Mouse (Mus musculus): Measurements from ENCODE around the gene Gse1. TPM values are rescaled to one million over a fixed set of nuclear protein-coding genes. Genes with fewer than 3 reads are reported as not detected.

Gse1 gene
- polyA plus RNA-seq, 1 experiment from 2014 or later, result 20.7 TPM

- 26% methylated on average over 18 of the region's 18 CpGs for WGBS
- ATAC-seq (ENCODE audit: low FRiP score) (no peak), DNase-seq (ENCODE audit: low spot score, missing footprints) (peak; percentile 90)
- peak overlapping the region; percentile 64 for H3K4me3 ChIP-seq (ENCODE audit: low read depth, low read length)
- H3K36me3 ChIP-seq (ENCODE audit: control insufficient read depth, insufficient read depth, low read length), result no peaks in the 10 kb centered on the region
- H3K9ac ChIP-seq (ENCODE audit: low read length), result peak overlapping the region; percentile 75
- peaks cover 74% of the 10 kb centered on the region for H3K4me1 ChIP-seq (ENCODE audit: control insufficient read depth, insufficient read depth, low read length)
- H3K9me3 ChIP-seq (ENCODE audit: control insufficient read depth, low read length), result no peaks in the 10 kb centered on the region
- H3K4me2 ChIP-seq, result peak overlapping the region; percentile 99
- H3K27me3 ChIP-seq (ENCODE audit: control insufficient read depth, insufficient read depth, low read length), result peaks cover 17% of the 10 kb centered on the region
- no peak overlapping the region for H3K27ac ChIP-seq (ENCODE audit: low read depth, low read length)
Observed at GRCm38 (mm10) chr8:120230715-120231614, 2.7 kb downstream of the Gse1 start.

- ATAC-seq (ENCODE audit: low FRiP score) (no peak), DNase-seq (ENCODE audit: low spot score, missing footprints) (no peak)
- Histone ChIP-seq H3K4me1 (ENCODE audit: control insufficient read depth, insufficient read depth, low read length) (peaks cover 67% of the 10 kb centered on the region), H3K9me3 (ENCODE audit: control insufficient read depth, low read length) (no peaks in the 10 kb centered on the region), H3K27ac (ENCODE audit: low read depth, low read length) (no peak overlapping the region), H3K4me2 (peak overlapping the region; percentile 99), H3K9ac (ENCODE audit: low read length) (peak overlapping the region; percentile 21; the same call in 1 of the 2 replicates), H3K4me3 (ENCODE audit: low read depth, low read length) (peak overlapping the region; percentile 64; the same call in 1 of the 2 replicates), H3K27me3 (ENCODE audit: control insufficient read depth, insufficient read depth, low read length) (peaks cover 17% of the 10 kb centered on the region), H3K36me3 (ENCODE audit: control insufficient read depth, insufficient read depth, low read length) (no peaks in the 10 kb centered on the region)
- WGBS, result 77% methylated on average over 3 of the region's 3 CpGs
Observed at GRCm38 (mm10) chr8:120231870-120232269, 3.6 kb downstream of the Gse1 start.

- ATAC-seq (ENCODE audit: low FRiP score), result no peak
- WGBS, result 48% methylated on average over 4 of the region's 4 CpGs
- peaks cover 17% of the 10 kb centered on the region for H3K27me3 ChIP-seq (ENCODE audit: control insufficient read depth, insufficient read depth, low read length)
- peak overlapping the region; percentile 55 for H3K9ac ChIP-seq (ENCODE audit: low read length)
- H3K27ac ChIP-seq (ENCODE audit: low read depth, low read length), result no peak overlapping the region
- H3K36me3 ChIP-seq (ENCODE audit: control insufficient read depth, insufficient read depth, low read length), result no peaks in the 10 kb centered on the region
- peak overlapping the region; percentile 26; the same call in 1 of the 2 replicates for H3K4me3 ChIP-seq (ENCODE audit: low read depth, low read length)
- H3K4me1 ChIP-seq (ENCODE audit: control insufficient read depth, insufficient read depth, low read length), result peaks cover 62% of the 10 kb centered on the region
- DNase-seq (ENCODE audit: low spot score, missing footprints), result no peak
- H3K4me2 ChIP-seq, result peak overlapping the region; percentile 99
- no peaks in the 10 kb centered on the region for H3K9me3 ChIP-seq (ENCODE audit: control insufficient read depth, low read length)
Observed at GRCm38 (mm10) chr8:120232398-120232797, 4.1 kb downstream of the Gse1 start.

GRCm38 (mm10) chr8:120232913-120233312 lies 4.7 kb downstream of the Gse1 start:
- H3K27me3 ChIP-seq (ENCODE audit: control insufficient read depth, insufficient read depth, low read length), result peaks cover 17% of the 10 kb centered on the region
- peaks cover 57% of the 10 kb centered on the region for H3K4me1 ChIP-seq (ENCODE audit: control insufficient read depth, insufficient read depth, low read length)
- no peaks in the 10 kb centered on the region for H3K9me3 ChIP-seq (ENCODE audit: control insufficient read depth, low read length)
- H3K9ac ChIP-seq (ENCODE audit: low read length), result peak overlapping the region; percentile 55
- no peak overlapping the region for H3K27ac ChIP-seq (ENCODE audit: low read depth, low read length)
- peak overlapping the region; percentile 99 for H3K4me2 ChIP-seq
- no peaks in the 10 kb centered on the region for H3K36me3 ChIP-seq (ENCODE audit: control insufficient read depth, insufficient read depth, low read length)
- DNase-seq (ENCODE audit: low spot score, missing footprints) (no peak), ATAC-seq (ENCODE audit: low FRiP score) (no peak)
- WGBS, result 24% methylated on average over 13 of the region's 13 CpGs
- peak overlapping the region; percentile 26 for H3K4me3 ChIP-seq (ENCODE audit: low read depth, low read length)

GRCm38 (mm10) chr8:120234457-120234856 lies 6.2 kb downstream of the Gse1 start:
- no peak overlapping the region for H3K4me2 ChIP-seq
- no peak overlapping the region for H3K9ac ChIP-seq (ENCODE audit: low read length)

GRCm38 (mm10) chr8:120234866-120235265 lies 6.6 kb downstream of the Gse1 start:
- Histone ChIP-seq H3K27ac (ENCODE audit: low read depth, low read length) (no peak overlapping the region), H3K9me3 (ENCODE audit: control insufficient read depth, low read length) (no peaks in the 10 kb centered on the region), H3K4me1 (ENCODE audit: control insufficient read depth, insufficient read depth, low read length) (peaks cover 46% of the 10 kb centered on the region), H3K9ac (ENCODE audit: low read length) (no peak overlapping the region), H3K36me3 (ENCODE audit: control insufficient read depth, insufficient read depth, low read length) (no peaks in the 10 kb centered on the region), H3K4me2 (no peak overlapping the region), H3K27me3 (ENCODE audit: control insufficient read depth, insufficient read depth, low read length) (peaks cover 9% of the 10 kb centered on the region), H3K4me3 (ENCODE audit: low read depth, low read length) (no peak overlapping the region)
- DNase-seq (ENCODE audit: low spot score, missing footprints) (peak; percentile 82), ATAC-seq (ENCODE audit: low FRiP score) (no peak)
- WGBS, result 85% methylated on average over 8 of the region's 8 CpGs

More at GRCm38 (mm10) chr8:120234457-120234856, 6.2 kb downstream of the Gse1 start:
- WGBS, result 82% methylated on average over 12 of the region's 12 CpGs
- Histone ChIP-seq H3K4me3 (ENCODE audit: low read depth, low read length) (no peak overlapping the region), H3K4me1 (ENCODE audit: control insufficient read depth, insufficient read depth, low read length) (peaks cover 50% of the 10 kb centered on the region), H3K36me3 (ENCODE audit: control insufficient read depth, insufficient read depth, low read length) (no peaks in the 10 kb centered on the region), H3K9me3 (ENCODE audit: control insufficient read depth, low read length) (no peaks in the 10 kb centered on the region), H3K27ac (ENCODE audit: low read depth, low read length) (no peak overlapping the region), H3K27me3 (ENCODE audit: control insufficient read depth, insufficient read depth, low read length) (peaks cover 13% of the 10 kb centered on the region)
- DNase-seq (ENCODE audit: low spot score, missing footprints) (peak; percentile 84), ATAC-seq (ENCODE audit: low FRiP score) (no peak)

GRCm38 (mm10) chr8:120243222-120243621 lies 15.0 kb downstream of the Gse1 start:
- H3K27me3 ChIP-seq (ENCODE audit: control insufficient read depth, insufficient read depth, low read length), result no peaks in the 10 kb centered on the region
- no peak overlapping the region for H3K4me2 ChIP-seq
- DNase-seq (ENCODE audit: low spot score, missing footprints) (no peak), ATAC-seq (ENCODE audit: low FRiP score) (no peak)
- no peak overlapping the region for H3K27ac ChIP-seq (ENCODE audit: low read depth, low read length)
- no peak overlapping the region for H3K9ac ChIP-seq (ENCODE audit: low read length)
- no peak overlapping the region for H3K4me3 ChIP-seq (ENCODE audit: low read depth, low read length)
- no peaks in the 10 kb centered on the region for H3K36me3 ChIP-seq (ENCODE audit: control insufficient read depth, insufficient read depth, low read length)
- no peaks in the 10 kb centered on the region for H3K9me3 ChIP-seq (ENCODE audit: control insufficient read depth, low read length)
- H3K4me1 ChIP-seq (ENCODE audit: control insufficient read depth, insufficient read depth, low read length), result no peaks in the 10 kb centered on the region
- 96% methylated on average over 4 of the region's 4 CpGs for WGBS

GRCm38 (mm10) chr8:120243916-120244451 lies 15.7 kb downstream of the Gse1 start:
- no peak overlapping the region for H3K9ac ChIP-seq (ENCODE audit: low read length)
- H3K9me3 ChIP-seq (ENCODE audit: control insufficient read depth, low read length), result no peaks in the 10 kb centered on the region
- no peak for DNase-seq (ENCODE audit: low spot score, missing footprints)
- 92% methylated on average over 5 of the region's 5 CpGs for WGBS
- no peak overlapping the region for H3K27ac ChIP-seq (ENCODE audit: low read depth, low read length)
- H3K36me3 ChIP-seq (ENCODE audit: control insufficient read depth, insufficient read depth, low read length), result no peaks in the 10 kb centered on the region
- no peaks in the 10 kb centered on the region for H3K4me1 ChIP-seq (ENCODE audit: control insufficient read depth, insufficient read depth, low read length)
- H3K4me2 ChIP-seq, result no peak overlapping the region
- ATAC-seq (ENCODE audit: low FRiP score), result no peak
- no peak overlapping the region for H3K4me3 ChIP-seq (ENCODE audit: low read depth, low read length)
- no peaks in the 10 kb centered on the region for H3K27me3 ChIP-seq (ENCODE audit: control insufficient read depth, insufficient read depth, low read length)

GRCm38 (mm10) chr8:120244553-120244952 lies 16.3 kb downstream of the Gse1 start:
- no peaks in the 10 kb centered on the region for H3K36me3 ChIP-seq (ENCODE audit: control insufficient read depth, insufficient read depth, low read length)

More at GRCm38 (mm10) chr8:120244553-120244952, 16.3 kb downstream of the Gse1 start:
- Histone ChIP-seq H3K4me1 (ENCODE audit: control insufficient read depth, insufficient read depth, low read length) (0 out of 2 replicates have a peak, but pooled peaks cover 1% of the 10 kb centered on the region), H3K9me3 (ENCODE audit: control insufficient read depth, low read length) (no peaks in the 10 kb centered on the region), H3K9ac (ENCODE audit: low read length) (no peak overlapping the region), H3K4me2 (no peak overlapping the region), H3K4me3 (ENCODE audit: low read depth, low read length) (no peak overlapping the region), H3K27me3 (ENCODE audit: control insufficient read depth, insufficient read depth, low read length) (no peaks in the 10 kb centered on the region), H3K27ac (ENCODE audit: low read depth, low read length) (no peak overlapping the region)
- 89% methylated on average over 10 of the region's 10 CpGs for WGBS
- ATAC-seq (ENCODE audit: low FRiP score), result no peak
- no peak for DNase-seq (ENCODE audit: low spot score, missing footprints)
